Mouse (Mus musculus): ENCODE data around the gene Mycbpap. TPM values are rescaled to one million over a fixed set of nuclear protein-coding genes. Genes with fewer than 3 reads are reported as not detected.

Gene Mycbpap
- total RNA-seq, 2 experiments from 2014 or later: 0.13 TPM; not detected in 1

GRCm38 (mm10) chr11:94484636-94485035 lies 36.9 kb downstream of the Mycbpap start:
- no peak for DNase-seq
- intact Hi-C loops (cut with DNase I; ENCODE audit: low total_unique reads): loop anchor here (5.0 to 10.0 kb wide), 4 partner anchors 62 to 360 kb away; partner anchors contain the start of gene Wfikkn2

- no peak for DNase-seq
- intact Hi-C loops (cut with DNase I; ENCODE audit: low total_unique reads): loop anchor here (10.0 kb wide), 2 partner anchors 239 to 359 kb away; partner anchors contain the start of gene Wfikkn2
These were observed 37.6 kb downstream of the Mycbpap start for GRCm38 (mm10) chr11:94483921-94484320.

DNA sequence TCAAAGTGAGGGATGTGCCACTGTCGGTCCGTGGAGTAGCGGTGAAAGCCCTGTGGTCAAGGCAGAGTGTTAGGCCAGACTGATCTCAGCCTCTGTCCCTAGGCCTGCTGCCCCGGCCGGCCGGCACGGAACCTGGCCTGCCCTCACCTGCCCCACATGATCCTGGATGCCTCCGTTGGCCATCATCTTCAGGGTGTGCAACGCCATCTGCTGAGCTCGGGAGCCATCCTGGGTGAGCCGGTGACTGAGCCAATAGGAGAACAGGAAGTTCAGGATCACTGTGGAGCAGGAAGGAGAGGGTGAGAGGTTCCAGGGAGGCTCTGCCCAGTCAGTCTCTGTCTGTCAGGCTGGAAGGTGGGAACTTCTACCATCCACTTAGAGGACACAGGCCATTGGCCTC lies 38.1 kb downstream of the Mycbpap start:
- intact Hi-C loops (cut with DNase I; ENCODE audit: low total_unique reads): loop anchor here (10.0 kb wide), 2 partner anchors 239 to 359 kb away; partner anchors contain the start of gene Wfikkn2

GRCm38 (mm10) chr11:94482738-94483137 lies 38.8 kb downstream of the Mycbpap start:
- DNase-seq: no peak
- intact Hi-C loops (cut with DNase I; ENCODE audit: low total_unique reads): loop anchor here (10.0 kb wide), 2 partner anchors 238 to 358 kb away; partner anchors contain the start of gene Wfikkn2

More for the DNA sequence above, 38.1 kb downstream of the Mycbpap start:
- DNase-seq: no peak

- intact Hi-C loops (cut with DNase I; ENCODE audit: low total_unique reads): loop anchor here (10.0 kb wide), 2 partner anchors 237 to 357 kb away; partner anchors contain the start of gene Wfikkn2
- DNase-seq: no peak
These were observed 39.6 kb downstream of the Mycbpap start for GRCm38 (mm10) chr11:94481963-94482362.

DNA sequence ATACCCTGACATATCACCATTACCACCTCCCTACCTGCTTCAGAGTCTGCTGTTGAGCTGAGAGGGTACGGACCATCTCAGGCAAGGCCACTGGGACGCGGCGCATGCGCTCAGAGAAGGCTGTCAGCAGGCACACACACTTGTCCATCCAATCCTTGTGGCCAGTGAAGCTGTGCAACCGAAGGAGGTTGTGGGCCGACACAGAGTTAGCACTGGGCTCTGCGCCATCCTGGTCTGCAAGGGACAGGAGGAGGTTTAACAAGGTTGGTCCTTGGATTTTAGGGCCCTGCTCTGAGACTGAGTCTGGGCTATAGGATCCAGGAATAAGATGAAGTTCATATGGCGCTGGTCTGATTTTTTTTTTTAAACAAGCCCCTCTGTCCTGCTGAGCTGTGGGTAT lies 41.2 kb downstream of the Mycbpap start:
- no peak for DNase-seq
- intact Hi-C loops (cut with DNase I; ENCODE audit: low total_unique reads): loop anchor here (10.0 kb wide), 2 partner anchors 236 to 356 kb away; partner anchors contain the start of gene Wfikkn2

GRCm38 (mm10) chr11:94477651-94478050 lies 43.9 kb downstream of the Mycbpap start:
- intact Hi-C loops (cut with DNase I; ENCODE audit: low total_unique reads): no loop called here
- peak; percentile 52 for DNase-seq

- intact Hi-C loops (cut with DNase I; ENCODE audit: low total_unique reads): no loop called here
- no peak for DNase-seq
These were observed 45.8 kb downstream of the Mycbpap start for GRCm38 (mm10) chr11:94475722-94476121.

DNA sequence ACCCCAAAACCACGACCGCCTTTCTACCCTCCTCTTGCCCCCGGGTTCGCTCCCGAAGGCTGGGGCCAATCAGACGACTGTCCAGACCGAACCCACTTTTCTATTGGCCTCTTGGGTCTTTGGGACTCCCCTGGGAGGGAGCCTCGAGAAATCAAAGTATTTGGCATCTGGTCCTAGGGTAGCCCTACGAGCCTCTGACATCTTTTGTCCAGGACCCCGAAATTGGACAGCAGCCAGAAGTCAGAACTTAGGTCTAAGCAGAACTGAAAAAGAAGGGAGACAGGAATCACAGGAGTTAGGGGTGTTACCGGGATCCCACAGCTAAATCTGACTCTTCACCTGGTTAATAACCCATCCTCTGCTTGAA lies 47.0 kb downstream of the Mycbpap start:
- DNase-seq: no peak
- intact Hi-C loops (cut with DNase I; ENCODE audit: low total_unique reads): no loop called here

DNA sequence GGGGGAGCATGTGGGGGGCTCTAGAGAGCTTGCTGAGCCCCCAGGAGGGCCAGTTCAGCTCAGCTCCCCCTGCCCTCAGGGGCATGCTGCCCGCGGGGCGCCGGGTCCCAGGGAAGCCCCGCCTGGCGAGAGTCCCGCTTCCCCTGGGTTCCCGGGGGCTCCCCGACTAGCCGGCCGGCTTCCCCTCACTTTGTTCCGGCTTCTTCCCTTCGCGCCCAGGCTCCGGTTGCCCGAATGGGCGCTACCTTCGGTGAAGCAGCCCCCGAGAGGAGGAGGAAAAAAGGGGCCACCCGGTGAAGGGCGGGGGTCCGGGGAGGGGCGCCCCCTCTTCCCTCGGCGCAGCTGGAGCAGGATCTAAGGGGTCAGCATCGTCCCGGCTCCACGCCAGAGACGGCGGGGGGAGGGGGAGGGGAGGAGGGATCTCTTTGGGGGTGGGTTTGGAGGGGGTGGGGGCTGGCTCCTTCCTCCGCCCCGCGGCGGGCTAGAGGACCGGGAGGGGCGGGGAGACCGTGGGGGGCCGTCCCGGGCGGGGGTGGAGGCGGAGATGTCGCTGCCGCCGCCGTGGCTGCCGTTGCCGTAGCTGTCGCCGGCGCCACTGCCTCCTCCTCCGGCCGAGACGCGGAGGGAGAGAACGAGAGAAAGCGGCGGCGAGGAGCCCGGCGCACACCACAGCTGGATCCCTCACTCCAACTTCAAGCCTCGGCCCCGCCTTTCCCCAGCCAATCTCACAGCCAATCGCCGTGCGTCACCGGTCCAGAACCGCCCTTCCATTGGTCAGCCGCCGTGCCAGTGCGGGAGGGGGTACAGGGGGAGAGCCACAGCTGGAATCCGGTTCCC lies 47.6 kb downstream of the Mycbpap start, which contains the start of gene Cacna1g:
Cacna1g (minus strand) TSS at position 492 of the 837 bp plus-strand sequence.
- intact Hi-C loops (cut with DNase I; ENCODE audit: low total_unique reads): no loop called here
- DNase-seq: peak; percentile 92

DNA sequence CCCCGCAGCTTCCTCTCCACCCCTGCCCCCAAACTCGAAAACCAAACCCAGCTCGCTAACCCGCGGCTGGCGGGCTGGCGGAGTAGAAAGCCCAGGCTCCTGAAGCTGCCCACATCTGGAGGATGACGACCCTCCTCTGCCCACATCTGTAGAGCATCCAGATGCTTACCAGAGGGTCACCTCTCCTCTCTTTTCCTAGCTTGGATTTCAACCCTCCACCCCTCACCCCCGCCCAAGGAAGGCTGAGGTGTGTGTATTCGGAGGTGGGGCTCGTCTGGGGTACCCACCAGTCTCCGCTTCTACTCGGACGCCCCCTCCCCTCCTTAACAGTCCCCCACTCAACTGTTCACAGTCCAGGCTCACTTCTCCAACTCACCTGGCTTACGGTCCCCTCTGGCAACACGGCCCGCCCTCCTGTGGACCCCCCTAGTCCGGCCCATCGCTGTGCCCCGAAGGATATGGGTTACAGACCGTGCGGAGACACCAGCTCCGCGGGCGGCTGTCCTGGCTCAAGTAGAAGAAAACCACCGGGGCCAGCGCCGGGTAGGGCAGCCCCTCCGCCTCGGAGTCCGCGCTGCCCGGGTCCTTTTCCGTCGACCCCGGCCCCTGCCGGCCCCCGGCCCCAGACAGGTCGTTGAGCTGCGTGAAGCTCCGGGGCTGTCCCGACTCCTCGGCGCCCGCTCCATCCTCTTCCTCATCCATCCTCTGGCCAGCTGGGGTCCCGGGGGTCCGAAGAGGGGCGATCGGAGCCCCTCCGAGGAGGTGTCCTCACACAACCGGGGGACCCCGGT lies 48.4 kb downstream of the Mycbpap start:
- intact Hi-C loops (cut with DNase I; ENCODE audit: low total_unique reads): no loop called here
- no peak for DNase-seq

DNA sequence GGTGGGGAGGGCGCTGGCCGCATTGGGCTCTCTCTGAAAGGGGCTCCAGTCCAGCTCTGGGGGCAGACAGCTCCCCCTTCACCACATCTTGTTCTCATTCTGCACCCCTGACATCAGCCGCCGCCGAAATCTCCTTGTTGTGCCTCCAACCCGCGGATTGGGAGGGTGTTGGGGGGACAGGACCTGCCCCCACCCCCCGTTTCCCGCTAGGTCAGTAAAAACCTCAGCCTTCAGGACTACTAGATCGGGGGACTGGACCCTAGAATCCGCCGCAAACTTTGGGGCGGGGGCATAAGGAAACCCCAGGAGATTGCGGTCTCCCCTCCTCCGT lies 49.0 kb downstream of the Mycbpap start:
- no peak for DNase-seq
- intact Hi-C loops (cut with DNase I; ENCODE audit: low total_unique reads): no loop called here

DNA sequence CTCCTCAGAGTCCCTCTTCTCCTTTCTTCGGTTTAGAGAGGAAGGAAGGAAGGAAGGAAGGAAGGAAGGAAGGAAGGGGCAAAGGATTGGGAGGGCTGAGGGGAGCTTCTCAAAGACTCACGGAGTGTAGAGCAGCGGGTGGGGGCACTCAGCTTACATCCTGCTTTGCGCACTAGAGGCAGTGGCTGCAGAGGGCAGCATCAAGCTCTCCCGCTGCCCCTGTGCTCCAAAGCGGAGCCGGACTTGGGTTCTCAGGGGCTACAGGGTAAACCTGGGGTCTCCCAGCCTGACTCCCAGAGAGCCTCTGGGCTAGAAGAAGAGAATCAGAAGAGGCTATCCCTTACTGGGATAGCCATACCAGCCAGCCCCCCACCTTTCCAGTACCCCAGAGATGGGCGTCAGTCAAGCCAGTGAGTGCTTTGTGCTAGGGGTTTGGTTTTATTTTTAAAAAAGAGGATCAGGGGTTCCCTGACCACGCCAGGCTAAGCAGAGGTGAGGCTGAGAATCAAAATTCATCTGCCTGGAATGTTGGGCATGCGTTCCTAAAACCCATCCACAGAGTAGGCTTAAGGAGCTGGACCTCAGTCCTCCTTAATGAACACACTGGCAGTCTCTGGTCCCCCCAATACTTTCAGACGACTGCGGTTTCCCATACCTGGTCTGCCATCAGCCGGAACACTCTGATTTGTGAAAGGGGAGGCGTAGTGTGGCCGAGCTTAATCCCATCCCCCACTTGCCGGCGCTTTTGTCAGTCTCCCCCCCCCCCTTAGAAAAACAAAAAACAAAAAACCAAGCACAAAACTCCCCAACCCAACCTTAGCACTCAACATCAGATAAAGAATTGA lies 49.6 kb downstream of the Mycbpap start:
- intact Hi-C loops (cut with DNase I; ENCODE audit: low total_unique reads): no loop called here
- DNase-seq: no peak

DNA sequence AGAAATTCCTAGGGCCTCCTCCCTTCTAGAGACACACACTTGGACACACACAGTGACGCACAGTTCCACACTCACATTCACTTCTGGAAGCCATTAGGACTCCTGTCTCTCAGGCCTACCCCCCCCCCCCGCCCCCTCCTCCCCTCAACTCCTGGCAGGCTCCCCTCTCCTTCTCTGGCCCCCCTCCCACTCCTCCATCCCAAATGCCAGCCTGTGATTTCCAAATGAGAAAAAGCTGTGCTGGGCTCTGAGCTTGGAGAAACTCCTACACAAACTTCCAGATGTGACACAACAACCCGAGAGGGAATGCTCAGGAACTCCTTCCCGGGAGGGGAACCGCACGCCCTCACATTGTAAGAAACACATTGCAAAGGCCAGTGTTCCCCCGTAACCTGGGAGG lies 51.2 kb downstream of the Mycbpap start:
- DNase-seq: no peak
- intact Hi-C loops (cut with DNase I; ENCODE audit: low total_unique reads): no loop called here

GRCm38 (mm10) chr11:94469136-94470064 lies 52.1 kb downstream of the Mycbpap start:
- intact Hi-C loops (cut with DNase I; ENCODE audit: low total_unique reads): no loop called here

GRCm38 (mm10) chr11:94468582-94469064 lies 52.9 kb downstream of the Mycbpap start:
- intact Hi-C loops (cut with DNase I; ENCODE audit: low total_unique reads): no loop called here
- DNase-seq: no peak

More at GRCm38 (mm10) chr11:94469136-94470064, 52.1 kb downstream of the Mycbpap start:
- peak; percentile 63 for DNase-seq

GRCm38 (mm10) chr11:94466333-94466855 lies 55.1 kb downstream of the Mycbpap start:
- no peak for DNase-seq
- intact Hi-C loops (cut with DNase I; ENCODE audit: low total_unique reads): no loop called here

GRCm38 (mm10) chr11:94464170-94464569 lies 57.4 kb downstream of the Mycbpap start:
- intact Hi-C loops (cut with DNase I; ENCODE audit: low total_unique reads): no loop called here
- no peak for DNase-seq

Data from gastrocnemius, postnatal 14 days (tissue).